Mouse (Mus musculus): ENCODE results near the gene Ddx4. TPM values are rescaled to one million over a fixed set of nuclear protein-coding genes. Genes with fewer than 3 reads are reported as not detected.

Ddx4 gene
- polyA plus RNA-seq, 1 experiment from 2014 or later, result 0.14 TPM

DNA sequence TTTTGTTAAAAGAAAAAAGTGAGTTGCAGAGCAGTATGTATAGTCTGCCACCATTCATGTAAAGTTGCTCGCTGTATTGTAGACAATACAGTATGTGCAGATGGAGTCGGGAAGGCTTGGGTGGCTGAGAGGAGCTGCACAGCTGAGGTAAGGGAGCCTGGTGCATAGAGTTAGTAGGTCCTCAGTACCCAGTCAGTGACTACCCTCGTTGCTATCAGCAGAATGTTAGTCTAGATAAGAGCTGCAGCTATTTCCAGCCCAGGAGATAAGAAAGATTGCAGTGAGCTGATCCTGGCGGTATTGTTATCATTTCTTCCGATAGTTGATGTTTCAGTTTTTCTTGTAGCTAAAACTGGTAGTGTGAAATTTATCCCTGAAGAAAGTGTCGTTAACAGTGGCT is 20.5 kb upstream of the Ddx4 start:
- 24% methylated on average over 6 of the region's 6 CpGs for WGBS (ENCODE audit: insufficient replicate concordance)
- Histone ChIP-seq H3K4me2 (ENCODE audit: low read depth, low read length) (no peak overlapping the region), H3K4me3 (ENCODE audit: low read depth, low read length) (no peak overlapping the region), H3K36me3 (ENCODE audit: control insufficient read depth, insufficient read depth) (0 out of 2 replicates have a peak, but pooled peaks cover 3% of the 10 kb centered on the region), H3K9ac (ENCODE audit: low read depth, low read length) (no peak overlapping the region), H3K4me1 (ENCODE audit: control insufficient read depth, low read depth, low read length) (peaks cover 11% of the 10 kb centered on the region), H3K9me3 (replicated peaks; ENCODE audit: control insufficient read depth, low read length) (no peaks in the 10 kb centered on the region), H3K27ac (ENCODE audit: low read length) (no peak overlapping the region), H3K27me3 (ENCODE audit: control insufficient read depth, insufficient read depth, low read depth, low read length) (no peaks in the 10 kb centered on the region)
- peak; percentile 79 for ATAC-seq (ENCODE audit: low read depth)

GRCm38 (mm10) chr13:112671708-112672107 is 19.4 kb upstream of the Ddx4 start:
- Histone ChIP-seq H3K4me3 (ENCODE audit: low read depth, low read length) (no peak overlapping the region), H3K4me1 (ENCODE audit: control insufficient read depth, low read depth, low read length) (peaks cover 11% of the 10 kb centered on the region), H3K9me3 (replicated peaks; ENCODE audit: control insufficient read depth, low read length) (no peaks in the 10 kb centered on the region), H3K27me3 (ENCODE audit: control insufficient read depth, insufficient read depth, low read depth, low read length) (no peaks in the 10 kb centered on the region), H3K4me2 (ENCODE audit: low read depth, low read length) (no peak overlapping the region), H3K9ac (ENCODE audit: low read depth, low read length) (no peak overlapping the region), H3K36me3 (ENCODE audit: control insufficient read depth, insufficient read depth) (0 out of 2 replicates have a peak, but pooled peaks cover 3% of the 10 kb centered on the region), H3K27ac (ENCODE audit: low read length) (no peak overlapping the region)
- WGBS (ENCODE audit: insufficient replicate concordance), result 50% methylated on average over 13 of the region's 13 CpGs
- ATAC-seq (ENCODE audit: low read depth), result no peak

- Histone ChIP-seq H3K9me3 (replicated peaks; ENCODE audit: control insufficient read depth, low read length) (no peaks in the 10 kb centered on the region), H3K4me3 (ENCODE audit: low read depth, low read length) (no peak overlapping the region), H3K4me2 (ENCODE audit: low read depth, low read length) (no peak overlapping the region), H3K9ac (ENCODE audit: low read depth, low read length) (no peak overlapping the region), H3K4me1 (ENCODE audit: control insufficient read depth, low read depth, low read length) (peaks cover 2% of the 10 kb centered on the region), H3K27me3 (ENCODE audit: control insufficient read depth, insufficient read depth, low read depth, low read length) (no peaks in the 10 kb centered on the region), H3K36me3 (ENCODE audit: control insufficient read depth, insufficient read depth) (0 out of 2 replicates have a peak, but pooled peaks cover 3% of the 10 kb centered on the region), H3K27ac (ENCODE audit: low read length) (no peak overlapping the region)
- WGBS (ENCODE audit: insufficient replicate concordance), result 71% methylated on average over 9 of the region's 9 CpGs
- no peak for ATAC-seq (ENCODE audit: low read depth)
Observed at GRCm38 (mm10) chr13:112667215-112667614, 14.9 kb upstream of the Ddx4 start.

GRCm38 (mm10) chr13:112666433-112667024 is 14.3 kb upstream of the Ddx4 start:
- 0 out of 2 replicates have a peak overlapping the region, but pooled peaks have one; percentile 12 for H3K27ac ChIP-seq (ENCODE audit: low read length)
- H3K4me1 ChIP-seq (ENCODE audit: control insufficient read depth, low read depth, low read length), result no peaks in the 10 kb centered on the region; the same call in 1 of the 2 replicates
- no peak overlapping the region for H3K4me2 ChIP-seq (ENCODE audit: low read depth, low read length)
- 67% methylated on average over 10 of the region's 10 CpGs for WGBS (ENCODE audit: insufficient replicate concordance)
- ATAC-seq (ENCODE audit: low read depth), result no peak
- H3K27me3 ChIP-seq (ENCODE audit: control insufficient read depth, insufficient read depth, low read depth, low read length), result no peaks in the 10 kb centered on the region
- H3K36me3 ChIP-seq (ENCODE audit: control insufficient read depth, insufficient read depth), result 0 out of 2 replicates have a peak, but pooled peaks cover 3% of the 10 kb centered on the region
- H3K4me3 ChIP-seq (ENCODE audit: low read depth, low read length), result no peak overlapping the region
- H3K9me3 ChIP-seq (replicated peaks; ENCODE audit: control insufficient read depth, low read length), result no peaks in the 10 kb centered on the region
- H3K9ac ChIP-seq (ENCODE audit: low read depth, low read length), result no peak overlapping the region

- peaks cover 5% of the 10 kb centered on the region for H3K4me1 ChIP-seq (ENCODE audit: control insufficient read depth, low read depth, low read length)
- no peak for ATAC-seq (ENCODE audit: low read depth)
- H3K9me3 ChIP-seq (replicated peaks; ENCODE audit: control insufficient read depth, low read length), result no peaks in the 10 kb centered on the region
- peak overlapping the region; percentile 93; the same call in 1 of the 2 replicates for H3K9ac ChIP-seq (ENCODE audit: low read depth, low read length)
- peak overlapping the region; percentile 90 for H3K4me2 ChIP-seq (ENCODE audit: low read depth, low read length)
- H3K27ac ChIP-seq (ENCODE audit: low read length), result no peak overlapping the region
- H3K27me3 ChIP-seq (ENCODE audit: control insufficient read depth, insufficient read depth, low read depth, low read length), result no peaks in the 10 kb centered on the region
- WGBS (ENCODE audit: insufficient replicate concordance), result 62% methylated on average over 2 of the region's 2 CpGs
- H3K4me3 ChIP-seq (ENCODE audit: low read depth, low read length), result peak overlapping the region; percentile 90
- H3K36me3 ChIP-seq (ENCODE audit: control insufficient read depth, insufficient read depth), result no peaks in the 10 kb centered on the region
Observed at GRCm38 (mm10) chr13:112661687-112662086, 9.4 kb upstream of the Ddx4 start.

- Histone ChIP-seq H3K4me3 (ENCODE audit: low read depth, low read length) (peak within 1 kb of the TSS; percentile 90), H3K27ac (ENCODE audit: low read length) (peak within 1 kb of the TSS; percentile 81), H3K9me3 (replicated peaks; ENCODE audit: control insufficient read depth, low read length) (no peaks in the 10 kb centered on the region), H3K27me3 (ENCODE audit: control insufficient read depth, insufficient read depth, low read depth, low read length) (no peaks in the 10 kb centered on the region), H3K9ac (ENCODE audit: low read depth, low read length) (peak within 1 kb of the TSS; percentile 93), H3K4me1 (ENCODE audit: control insufficient read depth, low read depth, low read length) (peaks cover 5% of the 10 kb centered on the region), H3K4me2 (ENCODE audit: low read depth, low read length) (peak within 1 kb of the TSS; percentile 90), H3K36me3 (ENCODE audit: control insufficient read depth, insufficient read depth) (no peaks in the 10 kb centered on the region)
- WGBS (ENCODE audit: insufficient replicate concordance), result 1% methylated on average over 33 of the region's 33 CpGs
- peak; percentile 99 for ATAC-seq (ENCODE audit: low read depth)
Observed at GRCm38 (mm10) chr13:112660574-112661381, 8.5 kb upstream of the Ddx4 start, which contains the start of gene Slc38a9. Gene Slc38a9, plus strand, starts transcription at chr13:112660751.

DNA sequence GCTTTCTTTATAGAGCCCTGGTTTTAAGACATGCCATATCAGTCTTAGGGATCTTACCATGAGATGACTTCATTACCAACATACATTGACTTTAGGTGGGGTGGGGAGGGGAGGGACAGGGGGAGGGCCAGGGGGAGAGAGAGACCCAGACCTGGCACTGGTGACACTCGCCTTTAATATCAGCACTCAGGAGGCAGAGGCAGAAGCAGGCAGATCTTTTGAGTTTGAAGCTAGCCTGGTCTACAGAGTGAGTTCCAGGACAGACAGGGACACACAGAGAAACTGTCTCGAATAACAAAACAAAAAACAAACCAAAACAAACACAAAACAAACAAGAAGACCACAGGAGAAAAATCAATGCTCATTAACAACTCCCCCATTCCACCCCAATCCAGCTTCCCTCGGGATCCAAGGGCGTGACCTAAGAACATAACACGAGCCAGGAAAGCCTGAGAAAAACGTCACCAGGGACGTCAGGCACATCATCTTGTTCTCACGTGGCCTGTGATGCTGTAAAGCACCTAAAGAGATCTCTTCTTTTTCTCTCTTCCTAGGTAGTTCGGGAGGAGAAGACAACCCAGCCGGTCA is 7.8 kb upstream of the Ddx4 start:
- ATAC-seq (ENCODE audit: low read depth), result no peak
- H3K9ac ChIP-seq (ENCODE audit: low read depth, low read length), result peak overlapping the region; percentile 69
- H3K27me3 ChIP-seq (ENCODE audit: control insufficient read depth, insufficient read depth, low read depth, low read length), result no peaks in the 10 kb centered on the region
- H3K4me1 ChIP-seq (ENCODE audit: control insufficient read depth, low read depth, low read length), result peaks cover 5% of the 10 kb centered on the region
- no peaks in the 10 kb centered on the region for H3K36me3 ChIP-seq (ENCODE audit: control insufficient read depth, insufficient read depth)
- no peak overlapping the region for H3K27ac ChIP-seq (ENCODE audit: low read length)
- peak overlapping the region; percentile 90 for H3K4me2 ChIP-seq (ENCODE audit: low read depth, low read length)
- no peaks in the 10 kb centered on the region for H3K9me3 ChIP-seq (replicated peaks; ENCODE audit: control insufficient read depth, low read length)
- peak overlapping the region; percentile 90 for H3K4me3 ChIP-seq (ENCODE audit: low read depth, low read length)
- 1% methylated on average over 10 of the region's 10 CpGs for WGBS (ENCODE audit: insufficient replicate concordance)

DNA sequence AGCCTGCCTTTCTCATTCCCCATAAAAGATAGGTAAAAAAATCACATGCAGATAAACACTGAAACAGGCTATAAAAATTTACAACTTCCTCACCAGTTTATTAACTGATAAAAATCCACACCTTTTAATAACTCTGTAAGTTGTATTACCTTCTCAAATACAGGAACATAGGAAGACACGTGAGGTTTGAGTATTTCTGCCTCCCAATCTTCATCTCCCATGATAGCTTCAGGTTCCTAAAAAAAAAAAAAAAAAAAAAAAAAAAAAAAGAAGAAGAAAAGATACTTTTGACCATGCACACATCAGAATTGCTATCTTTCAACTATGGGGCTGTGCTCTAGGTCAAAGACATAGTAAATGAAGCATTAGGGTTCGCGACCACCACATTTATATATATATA is 1.1 kb downstream of the Ddx4 start:
- Histone ChIP-seq H3K36me3 (ENCODE audit: control insufficient read depth, insufficient read depth) (no peaks in the 10 kb centered on the region), H3K27me3 (ENCODE audit: control insufficient read depth, insufficient read depth, low read depth, low read length) (no peaks in the 10 kb centered on the region), H3K9me3 (replicated peaks; ENCODE audit: control insufficient read depth, low read length) (peaks cover 8% of the 10 kb centered on the region), H3K4me3 (ENCODE audit: low read depth, low read length) (no peak overlapping the region), H3K4me1 (ENCODE audit: control insufficient read depth, low read depth, low read length) (peaks cover 6% of the 10 kb centered on the region; the same call in 1 of the 2 replicates), H3K4me2 (ENCODE audit: low read depth, low read length) (no peak overlapping the region), H3K27ac (ENCODE audit: low read length) (no peak overlapping the region), H3K9ac (ENCODE audit: low read depth, low read length) (no peak overlapping the region)
- ATAC-seq (ENCODE audit: low read depth), result no peak
- WGBS (ENCODE audit: insufficient replicate concordance), result 71% methylated on average over 3 of the region's 3 CpGs

All from liver, embryonic 16.5 days (tissue).